Mouse (Mus musculus): ENCODE results near the gene Yipf4.

DNA sequence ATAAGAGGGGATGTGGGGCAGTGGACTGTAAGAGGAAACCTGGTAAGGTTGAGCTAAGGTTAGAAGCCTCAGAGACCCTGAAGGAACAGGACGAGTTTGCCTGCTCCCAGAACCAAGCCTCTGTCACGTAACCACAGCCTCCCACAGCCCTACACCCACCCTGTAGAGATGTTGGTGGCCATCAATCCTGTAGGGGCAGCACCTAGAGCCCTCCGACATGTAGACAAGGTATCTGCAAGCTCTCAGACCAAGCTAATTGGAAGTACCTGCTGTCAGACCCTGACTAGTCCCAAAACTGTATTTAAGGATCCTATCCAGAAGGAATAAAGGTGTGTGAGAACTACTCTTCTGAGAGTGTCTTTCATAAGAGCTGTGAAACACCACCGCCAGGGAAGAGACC lies 33.9 kb upstream of the Yipf4 start:
- TF ChIP-seq CTCF (IDR thresholded peaks at IDR 0.05; ENCODE audit: low read depth) (no peak), EP300 (IDR thresholded peaks at IDR 0.05; ENCODE audit: low read depth) (no peak)
